Mouse (Mus musculus) forebrain, embryonic 16.5 days (tissue): ENCODE data around the gene Scn1b. TPM values are rescaled to one million over a fixed set of nuclear protein-coding genes. Genes with fewer than 3 reads are reported as not detected.
A peak's percentile ranks its signal among the peaks of the same experiment; 100 is the strongest.

Experiments
- ATAC-seq: fragments of 200-750 bp; cut with Nextera tagmentation; 2 replicates; pipeline ENCODE4 v1.8.0; 2017; ENCODE audit warnings: mild to moderate bottlenecking, moderate library complexity
- H3K27ac ChIP-seq: fragments of 300-500 bp; sonication (generic); 2 replicates; pipeline ENCODE4 v1.5.1; 2014; ENCODE audit warnings: low read length, control low read depth
- H3K27me3 ChIP-seq: fragments of 300-500 bp; sonication (generic); replicated peaks from 2 replicates; pipeline ENCODE4 v1.6.1; 2014; ENCODE audit warnings: low read length; ENCODE audit not compliant: control insufficient read depth, insufficient read depth
- H3K36me3 ChIP-seq: fragments of 300-500 bp; sonication (generic); 2 replicates; pipeline ENCODE4 v1.6.1; 2014; ENCODE audit not compliant: control insufficient read depth, insufficient read depth
- H3K4me1 ChIP-seq: fragments of 300-500 bp; sonication (generic); replicated peaks from 2 replicates; pipeline ENCODE4 v1.6.1; 2014; ENCODE audit warnings: low read length; ENCODE audit not compliant: control insufficient read depth, insufficient read depth
- H3K4me2 ChIP-seq: fragments of 300-500 bp; sonication (generic); 2 replicates; pipeline ENCODE4 v1.6.1; 2014; ENCODE audit warnings: mild to moderate bottlenecking, low read length, control low read depth
- H3K4me3 ChIP-seq: fragments of 300-500 bp; sonication (generic); replicated peaks from 2 replicates; pipeline ENCODE4 v1.5.1; 2014; ENCODE audit warnings: mild to moderate bottlenecking, low read length, control low read depth
- H3K9ac ChIP-seq: fragments of 300-500 bp; sonication (generic); replicated peaks from 2 replicates; pipeline ENCODE4 v1.6.1; 2014; ENCODE audit warnings: low read depth, low read length, control low read depth
- H3K9me3 ChIP-seq: fragments of 300-500 bp; sonication (generic); 2 replicates; pipeline ENCODE4 v1.6.1; 2016; ENCODE audit warnings: low read length; ENCODE audit not compliant: control insufficient read depth
- WGBS: fragments of 180-500 bp; shearing (Covaris S2); extraction: QIAGEN DNeasy Blood & Tissue Kit; methylation state at CpG from one replicate; pipeline ENCODE4 v1.1.7; 2014; 5-methylcytosine and 5-hydroxymethylcytosine counted together
- polyA plus RNA-seq: library from polyadenylated mRNA; unstranded; fragments of >200 nt; fragmentation: Nextera tagmentation; extraction: Ambion mirVana; gene quantifications from 2 replicates; pipeline ENCODE4 v1.2.1, GENCODE M21; 2015

Scn1b gene
- polyA plus RNA-seq, 1 experiment from 2014 or later, result 5.3 TPM

DNA sequence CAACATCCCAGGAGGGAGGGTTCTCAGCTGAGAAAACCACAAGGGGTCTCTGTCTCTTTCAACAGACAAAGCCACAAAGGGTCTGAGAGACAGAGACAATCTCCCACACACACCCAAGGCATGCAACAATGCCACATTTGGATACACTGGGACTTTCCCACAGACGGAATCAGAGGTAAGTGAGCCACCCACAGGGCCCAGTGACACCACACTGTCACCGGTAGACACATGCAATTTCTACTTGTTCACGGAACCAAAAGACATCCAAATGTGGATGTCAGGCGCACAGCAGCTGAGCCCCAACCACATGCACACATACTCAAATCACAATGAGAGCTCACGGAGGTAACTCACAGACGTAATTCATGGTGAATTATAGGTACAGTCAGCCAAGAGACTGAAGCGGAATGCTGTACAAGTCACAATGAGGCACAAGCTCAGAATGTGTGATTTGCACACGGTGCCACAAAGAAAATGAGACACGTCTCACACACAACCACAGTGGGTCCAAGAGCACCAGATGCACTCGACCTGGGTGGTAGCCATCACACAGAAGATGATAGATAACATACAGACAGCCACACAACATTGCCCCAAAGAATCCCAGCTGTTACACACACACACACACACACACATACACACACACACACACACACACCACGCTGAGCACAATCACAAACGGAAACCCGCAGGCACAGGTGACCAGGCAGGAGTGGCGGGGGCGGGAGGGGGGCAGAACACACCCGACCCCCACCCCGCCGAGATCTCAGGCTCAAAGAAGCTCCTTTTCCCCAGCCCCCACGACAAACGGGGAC, 23.2 kb upstream of the Scn1b start:
- no peaks in the 10 kb centered on the region for H3K9me3 ChIP-seq
- ATAC-seq, result peak; percentile 7
- H3K27me3 ChIP-seq, result no peaks in the 10 kb centered on the region
- peak overlapping the region; percentile 99 for H3K9ac ChIP-seq
- H3K4me3 ChIP-seq, result peak overlapping the region; percentile 92
- H3K4me1 ChIP-seq, result peaks cover 26% of the 10 kb centered on the region
- WGBS, result 0% methylated on average over 20 of the region's 20 CpGs
- H3K27ac ChIP-seq, result peak overlapping the region; percentile 97
- H3K4me2 ChIP-seq, result peak overlapping the region; percentile 73
- H3K36me3 ChIP-seq, result no peaks in the 10 kb centered on the region

DNA sequence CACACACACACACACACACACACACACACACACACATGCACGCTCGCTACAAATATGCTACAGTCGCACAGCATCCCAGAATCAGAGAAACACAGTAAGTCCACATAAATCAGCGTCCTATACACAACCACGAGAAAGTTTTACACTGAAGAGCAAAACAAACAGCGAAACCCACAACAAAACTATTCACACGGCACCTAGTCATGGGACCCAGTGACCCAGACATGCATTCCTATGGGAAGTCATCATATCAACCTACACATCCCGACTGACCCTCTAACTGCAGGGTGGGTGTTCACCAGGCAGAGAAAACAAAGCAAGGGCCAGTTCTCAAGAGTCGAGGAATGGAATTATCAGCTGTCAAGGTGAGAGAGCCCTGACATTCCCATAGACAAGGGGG, 22.5 kb upstream of the Scn1b start:
- ATAC-seq, result no peak
- peak overlapping the region; percentile 97 for H3K27ac ChIP-seq
- peak overlapping the region; percentile 73 for H3K4me2 ChIP-seq
- H3K36me3 ChIP-seq, result no peaks in the 10 kb centered on the region
- no peaks in the 10 kb centered on the region for H3K27me3 ChIP-seq
- peak overlapping the region; percentile 92 for H3K4me3 ChIP-seq
- H3K4me1 ChIP-seq, result peaks cover 26% of the 10 kb centered on the region
- H3K9me3 ChIP-seq, result no peaks in the 10 kb centered on the region
- 17% methylated on average over 9 of the region's 9 CpGs for WGBS
- H3K9ac ChIP-seq, result peak overlapping the region; percentile 99

DNA sequence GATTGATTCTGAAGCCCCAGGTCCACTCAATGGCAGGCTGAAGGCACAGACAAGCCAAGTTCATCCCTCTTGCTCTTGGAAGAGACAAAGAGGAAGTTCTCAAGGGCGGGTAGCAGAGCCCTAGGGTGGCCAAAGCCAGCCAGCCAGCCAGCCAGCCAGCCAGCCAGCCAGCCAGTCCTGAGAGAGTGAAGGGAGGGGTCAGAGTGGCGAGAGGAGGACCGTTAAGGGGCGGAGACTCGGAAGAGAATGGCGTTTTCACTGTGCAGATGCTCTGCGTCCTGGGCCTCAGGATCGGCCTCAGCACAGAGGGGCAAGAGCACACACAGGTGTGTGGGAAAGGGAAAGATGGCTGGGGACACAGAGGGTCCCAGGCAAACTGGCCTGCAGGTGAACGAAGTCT, 22.0 kb upstream of the Scn1b start:
- H3K4me3 ChIP-seq, result peak overlapping the region; percentile 92
- 6% methylated on average over 9 of the region's 9 CpGs for WGBS
- no peaks in the 10 kb centered on the region for H3K27me3 ChIP-seq
- peak overlapping the region; percentile 73 for H3K4me2 ChIP-seq
- H3K9ac ChIP-seq, result peak overlapping the region; percentile 99
- peak; percentile 31 for ATAC-seq
- no peaks in the 10 kb centered on the region; the same call in 1 of the 2 replicates for H3K36me3 ChIP-seq
- H3K4me1 ChIP-seq, result peaks cover 26% of the 10 kb centered on the region
- H3K9me3 ChIP-seq, result no peaks in the 10 kb centered on the region
- peak overlapping the region; percentile 97 for H3K27ac ChIP-seq

DNA sequence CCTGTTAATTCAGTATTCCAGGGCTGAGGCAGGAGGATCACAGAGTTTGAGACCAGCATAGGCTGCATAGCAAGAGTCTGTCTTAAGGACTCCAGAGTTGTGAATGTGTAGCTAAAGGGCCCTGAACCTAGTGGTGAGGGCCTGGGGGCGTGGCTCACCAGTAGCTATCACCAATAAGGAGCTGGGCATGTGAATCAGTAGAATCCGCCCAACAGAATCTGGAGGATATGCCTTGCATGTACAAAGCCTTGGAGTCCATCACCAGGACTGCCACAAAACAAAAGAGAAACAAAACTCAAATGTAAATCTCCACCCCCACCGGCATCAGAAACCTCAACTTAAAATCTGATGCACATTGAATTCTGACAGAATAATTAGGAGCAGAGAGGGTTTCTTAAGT, 21.3 kb upstream of the Scn1b start:
- Histone ChIP-seq H3K27ac (no peak overlapping the region; the same call in 1 of the 2 replicates), H3K9ac (no peak overlapping the region; the same call in 1 of the 2 replicates), H3K9me3 (no peaks in the 10 kb centered on the region), H3K4me2 (peak overlapping the region; percentile 73), H3K27me3 (no peaks in the 10 kb centered on the region), H3K4me1 (peaks cover 26% of the 10 kb centered on the region), H3K4me3 (peak overlapping the region; percentile 92), H3K36me3 (peaks cover 3% of the 10 kb centered on the region)
- WGBS, result 54% methylated on average over 3 of the region's 3 CpGs
- no peak for ATAC-seq

DNA sequence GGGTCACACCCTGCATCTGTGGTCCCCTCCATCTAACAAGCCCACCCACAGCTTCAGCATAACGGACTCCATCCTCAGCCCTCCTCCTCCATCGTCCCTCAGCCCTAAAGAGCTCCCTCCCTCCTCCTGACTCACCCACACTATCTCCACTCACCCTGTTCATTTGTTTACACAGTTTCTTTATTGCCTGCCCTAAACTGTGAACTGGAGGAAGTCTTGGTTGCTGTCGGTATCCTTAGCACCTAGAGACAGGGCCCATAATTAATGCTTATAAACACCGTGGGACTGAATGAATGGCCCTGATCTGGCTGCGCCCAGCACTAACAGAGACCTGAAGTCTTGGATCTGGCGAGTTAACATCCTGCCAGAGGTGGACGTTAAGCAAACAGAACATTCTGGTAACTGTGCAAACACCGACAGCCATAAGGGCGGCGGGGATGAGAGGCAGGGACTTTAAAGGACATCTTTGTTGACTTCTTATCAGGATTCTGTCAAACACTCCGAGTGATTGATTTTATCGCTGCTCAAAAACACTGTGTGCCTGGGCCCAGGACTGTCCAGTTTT, 18.9 kb upstream of the Scn1b start:
- H3K9me3 ChIP-seq, result no peaks in the 10 kb centered on the region
- no peak overlapping the region for H3K27ac ChIP-seq
- no peak for ATAC-seq
- peaks cover 15% of the 10 kb centered on the region for H3K4me1 ChIP-seq
- H3K27me3 ChIP-seq, result no peaks in the 10 kb centered on the region
- peaks cover 27% of the 10 kb centered on the region for H3K36me3 ChIP-seq
- no peak overlapping the region for H3K4me3 ChIP-seq
- H3K9ac ChIP-seq, result no peak overlapping the region
- no peak overlapping the region for H3K4me2 ChIP-seq
- WGBS, result 93% methylated on average over 12 of the region's 12 CpGs

DNA sequence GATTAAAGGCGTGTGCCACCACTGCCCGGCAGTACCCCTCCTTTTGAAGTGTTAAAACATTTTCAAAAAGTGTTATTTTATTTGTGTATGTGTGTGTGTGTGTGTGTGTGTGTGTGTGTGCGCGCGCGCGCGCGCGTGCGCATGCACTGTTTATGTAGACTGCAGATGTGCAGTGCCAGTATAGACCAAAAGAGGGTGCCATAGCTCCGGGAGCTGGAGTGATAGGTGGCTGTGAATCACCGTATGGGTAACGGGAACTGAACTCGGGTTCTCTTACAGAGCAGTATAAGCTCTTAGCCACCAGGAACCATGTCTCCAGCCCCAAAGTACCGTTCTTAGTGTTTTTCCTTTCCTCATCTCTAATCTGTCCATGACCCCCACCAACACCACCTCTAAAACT, 18.1 kb upstream of the Scn1b start:
- H3K36me3 ChIP-seq, result peaks cover 35% of the 10 kb centered on the region
- no peak overlapping the region for H3K27ac ChIP-seq
- H3K27me3 ChIP-seq, result no peaks in the 10 kb centered on the region
- H3K9me3 ChIP-seq, result no peaks in the 10 kb centered on the region
- H3K4me2 ChIP-seq, result no peak overlapping the region
- H3K4me1 ChIP-seq, result peaks cover 15% of the 10 kb centered on the region
- H3K4me3 ChIP-seq, result no peak overlapping the region
- WGBS, result 97% methylated on average over 16 of the region's 16 CpGs
- no peak for ATAC-seq
- no peak overlapping the region for H3K9ac ChIP-seq

DNA sequence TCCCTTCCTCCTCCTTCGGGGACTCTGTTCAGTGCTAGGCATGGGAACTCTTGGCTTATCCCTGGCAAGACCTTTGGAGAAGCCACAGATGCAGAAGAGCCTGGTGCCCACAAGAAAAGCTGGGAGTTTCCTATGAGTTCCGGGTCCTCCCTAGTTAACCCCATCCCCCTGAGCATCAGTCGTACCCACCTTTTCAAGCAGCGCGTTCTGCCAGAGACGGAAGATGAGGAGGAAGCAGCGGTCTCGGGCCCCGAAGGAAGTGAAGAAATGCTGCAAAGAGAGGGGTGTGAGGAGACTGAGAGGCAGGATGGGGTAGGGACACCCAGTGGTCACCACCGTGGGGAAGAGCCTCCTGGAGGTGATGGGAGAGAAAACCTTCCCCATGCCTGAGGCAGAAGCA, 14.1 kb upstream of the Scn1b start:
- peaks cover 72% of the 10 kb centered on the region for H3K36me3 ChIP-seq
- no peaks in the 10 kb centered on the region for H3K9me3 ChIP-seq
- no peak overlapping the region for H3K4me2 ChIP-seq
- H3K9ac ChIP-seq, result no peak overlapping the region
- no peak for ATAC-seq
- WGBS, result 95% methylated on average over 10 of the region's 10 CpGs
- no peak overlapping the region for H3K27ac ChIP-seq
- no peaks in the 10 kb centered on the region for H3K4me1 ChIP-seq
- H3K27me3 ChIP-seq, result no peaks in the 10 kb centered on the region
- no peak overlapping the region for H3K4me3 ChIP-seq

DNA sequence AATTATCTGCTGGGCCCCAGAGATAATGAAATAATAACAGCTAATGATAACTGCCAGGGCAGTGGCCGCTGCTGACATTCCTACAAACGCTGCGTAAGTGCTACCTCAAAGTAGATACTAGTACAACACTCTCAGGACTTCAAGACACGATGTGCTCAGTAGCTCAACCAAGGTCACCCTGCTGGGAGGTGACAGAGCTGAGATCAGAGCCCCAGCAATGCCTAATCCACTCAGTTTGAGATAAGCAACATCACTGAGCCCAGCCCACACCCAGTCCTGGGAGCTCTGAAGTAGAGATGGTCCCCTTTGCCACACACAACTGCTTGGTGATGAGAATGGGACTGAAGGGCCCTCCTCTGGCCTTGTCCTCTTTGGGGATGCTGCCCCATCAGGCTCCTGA, 13.5 kb upstream of the Scn1b start:
- Histone ChIP-seq H3K27ac (no peak overlapping the region), H3K4me3 (no peak overlapping the region), H3K27me3 (no peaks in the 10 kb centered on the region), H3K9me3 (no peaks in the 10 kb centered on the region), H3K4me1 (no peaks in the 10 kb centered on the region), H3K36me3 (peaks cover 77% of the 10 kb centered on the region), H3K4me2 (no peak overlapping the region), H3K9ac (no peak overlapping the region)
- ATAC-seq, result no peak
- 91% methylated on average over 4 of the region's 4 CpGs for WGBS

DNA sequence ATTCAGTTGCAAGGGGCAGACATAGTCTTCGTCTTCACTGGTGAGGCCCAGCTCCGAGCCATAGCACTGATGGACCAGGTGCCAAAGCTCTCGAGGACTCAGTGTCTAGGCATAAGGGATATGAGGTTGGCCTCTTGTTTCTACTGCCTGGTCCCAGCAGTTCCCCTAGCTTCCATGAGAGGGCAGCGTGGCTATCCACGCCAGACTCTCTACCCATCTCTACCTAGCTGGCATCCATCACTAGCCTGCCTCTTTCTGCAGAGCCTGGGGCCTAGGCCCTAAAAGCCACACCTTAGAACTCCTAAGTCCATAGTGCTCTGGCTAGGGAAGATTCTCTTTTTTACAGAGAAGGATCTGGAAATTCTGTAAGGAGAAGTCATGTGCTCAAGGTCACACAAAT, 13.0 kb upstream of the Scn1b start:
- no peak overlapping the region for H3K9ac ChIP-seq
- no peaks in the 10 kb centered on the region for H3K4me1 ChIP-seq
- no peak overlapping the region for H3K4me3 ChIP-seq
- 61% methylated on average over 5 of the region's 5 CpGs for WGBS
- H3K27me3 ChIP-seq, result no peaks in the 10 kb centered on the region
- no peaks in the 10 kb centered on the region for H3K9me3 ChIP-seq
- peak; percentile 37; the same call in 1 of the 2 replicates for ATAC-seq
- no peak overlapping the region for H3K4me2 ChIP-seq
- H3K27ac ChIP-seq, result no peak overlapping the region
- H3K36me3 ChIP-seq, result peaks cover 82% of the 10 kb centered on the region
